Mouse (Mus musculus) hindbrain, embryonic 13.5 days (tissue): ENCODE data around the gene Gin1. TPM values are rescaled to one million over a fixed set of nuclear protein-coding genes. Genes with fewer than 3 reads are reported as not detected.

Source experiments
- polyA plus RNA-seq: library from polyadenylated mRNA; unstranded; fragments of >200 nt; fragmentation: Nextera tagmentation; extraction: Ambion mirVana; gene quantifications from 2 replicates; pipeline ENCODE4 v1.2.1, GENCODE M21; 2015

Gene Gin1
- polyA plus RNA-seq, 1 experiment from 2014 or later, result 17.8 TPM

Other genes with a start within 250 kb of the Gin1 start
- 50.4 and 51.8 TPM in 2 replicates for gene D1Ertd622e, start 108.1 kb upstream of the Gin1 start, polyA plus RNA-seq
- 64.0 and 69.2 TPM in 2 replicates for gene Ppip5k2, start 239 bp downstream of the Gin1 start, polyA plus RNA-seq